Mouse (Mus musculus): ENCODE results near the gene Fosl1. TPM values are rescaled to one million over a fixed set of nuclear protein-coding genes. Genes with fewer than 3 reads are reported as not detected.

Fosl1 gene
- polyA plus RNA-seq, 1 experiment: 15.4 TPM

DNA sequence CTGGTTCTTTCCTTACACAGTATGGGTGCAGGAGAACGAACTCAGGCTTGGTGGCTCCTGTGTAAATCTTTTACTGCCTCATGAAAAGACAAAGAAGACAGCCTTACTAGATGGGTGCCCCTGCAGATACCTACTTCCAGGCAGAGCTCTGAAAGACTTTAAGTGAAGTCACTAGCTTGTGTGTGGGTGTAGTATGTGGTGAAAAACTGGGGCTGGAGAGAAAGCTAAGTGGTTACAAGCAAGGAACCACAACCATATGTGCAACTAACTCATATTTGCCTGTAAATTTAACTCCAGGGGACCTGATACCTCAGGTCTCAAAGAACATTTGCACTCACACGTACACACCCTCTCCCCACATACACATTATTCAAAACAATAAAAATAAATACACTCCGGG lies 12.5 kb downstream of the Fosl1 start:
- Histone ChIP-seq H3ac (ENCODE audit: control insufficient read depth, insufficient read length) (peak overlapping the region; percentile 72), H3K4me2 (ENCODE audit: low read depth) (peak overlapping the region; percentile 96), H3K27me3 (ENCODE audit: control insufficient read depth, insufficient read depth, insufficient read length) (no peaks in the 10 kb centered on the region), H3K4me3 (peak overlapping the region; percentile 94), H3K79me2 (ENCODE audit: control insufficient read depth, insufficient read depth) (peaks cover 34% of the 10 kb centered on the region), H3K36me3 (ENCODE audit: control insufficient read depth, insufficient read depth) (peaks cover 6% of the 10 kb centered on the region)
- TF ChIP-seq CEBPB (IDR thresholded peaks at IDR 0.05; ENCODE audit: insufficient read depth, poor library complexity, severe bottlenecking): no peak
- TF ChIP-seq POLR2A (IDR thresholded peaks at IDR 0.05; ENCODE audit: insufficient read length, low read depth): no peak
- TF ChIP-seq SRF (IDR thresholded peaks at IDR 0.05; ENCODE audit: control insufficient read depth, insufficient read length, low read depth): no peak
- no peak for TF ChIP-seq TCF12 (IDR thresholded peaks at IDR 0.05; ENCODE audit: insufficient read depth, poor library complexity, severe bottlenecking)
- no peak for TF ChIP-seq MYOG (IDR thresholded peaks at IDR 0.05; ENCODE audit: control insufficient read depth in 1 of 3, insufficient read depth in 1 of 3, insufficient read length in 2 of 3, low read depth in 2 of 3)
- TF ChIP-seq MYOD1 (IDR thresholded peaks at IDR 0.05; ENCODE audit: control insufficient read depth in 1 of 3, insufficient read length in 2 of 3, low read depth in 2 of 3): no peak
- no peak for TF ChIP-seq USF1 (IDR thresholded peaks at IDR 0.05; ENCODE audit: low read depth)

DNA sequence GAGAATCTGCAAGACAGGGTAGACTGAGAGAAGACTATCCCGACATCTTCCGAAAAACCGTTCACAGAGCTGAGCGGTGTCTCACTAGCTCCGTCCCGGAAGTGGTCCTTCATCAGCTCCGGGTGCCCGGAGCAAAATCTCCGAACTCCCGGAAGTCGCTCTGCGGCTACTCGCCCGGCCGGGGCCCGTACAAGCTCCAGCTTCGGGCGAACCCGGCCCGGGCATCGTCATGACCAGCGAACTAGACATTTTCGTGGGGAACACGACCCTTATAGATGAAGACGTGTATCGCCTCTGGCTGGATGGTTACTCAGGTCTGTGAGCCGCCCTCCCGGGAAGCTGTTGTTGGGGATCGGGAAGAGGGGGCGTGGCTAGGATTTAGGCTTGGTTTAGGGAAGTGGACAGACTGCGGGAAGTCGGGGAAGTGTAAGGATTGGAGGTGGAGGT lies 13.1 kb downstream of the Fosl1 start, which contains the start of gene Fibp:
Fibp (plus strand) TSS at position 151 of the 447 bp plus-strand sequence.
- TF ChIP-seq MYOG (IDR thresholded peaks at IDR 0.05; ENCODE audit: control insufficient read depth in 1 of 3, insufficient read depth in 1 of 3, insufficient read length in 2 of 3, low read depth in 2 of 3) (no peak), POLR2AphosphoS2 (IDR thresholded peaks at IDR 0.05; ENCODE audit: insufficient read length, low read depth) (peak; percentile 83), POLR2A (IDR thresholded peaks at IDR 0.05; ENCODE audit: insufficient read length, low read depth) (peak; percentile 81), MYOD1 (IDR thresholded peaks at IDR 0.05; ENCODE audit: control insufficient read depth in 1 of 3, insufficient read length in 2 of 3, low read depth in 2 of 3) (no peak), E2F4 (IDR thresholded peaks at IDR 0.05; ENCODE audit: insufficient read depth) (no peak)
- Histone ChIP-seq H3K4me2 (ENCODE audit: low read depth) (peak within 1 kb of the TSS; percentile 96), H3K4me3 (peak within 1 kb of the TSS; percentile 94)

DNA sequence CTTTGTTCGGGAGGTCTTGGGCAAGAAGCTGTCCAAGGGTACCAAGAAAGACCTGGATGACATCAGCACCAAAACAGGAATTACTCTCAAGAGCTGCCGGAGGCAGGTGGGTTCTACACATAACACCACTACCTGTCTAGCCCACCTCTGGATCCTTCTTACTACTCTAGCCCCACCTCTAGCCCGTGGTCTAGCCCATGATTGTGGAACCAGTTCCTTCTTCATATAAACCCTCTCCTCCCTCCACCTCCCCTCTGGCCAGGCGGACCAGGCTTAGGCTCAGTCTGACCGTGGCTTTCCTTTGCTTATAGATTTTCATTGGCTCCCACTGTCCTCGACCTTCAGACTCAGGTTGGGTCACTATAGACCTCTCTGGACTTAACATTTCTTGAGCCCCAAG lies 14.1 kb downstream of the Fosl1 start:
- Histone ChIP-seq H3K27me3 (ENCODE audit: control insufficient read depth, insufficient read depth, insufficient read length) (no peaks in the 10 kb centered on the region), H3ac (ENCODE audit: control insufficient read depth, insufficient read length) (peak overlapping the region; percentile 72), H3K36me3 (ENCODE audit: control insufficient read depth, insufficient read depth) (peaks cover 18% of the 10 kb centered on the region), H3K4me3 (peak overlapping the region; percentile 94), H3K79me2 (ENCODE audit: control insufficient read depth, insufficient read depth) (peaks cover 18% of the 10 kb centered on the region), H3K4me2 (ENCODE audit: low read depth) (peak overlapping the region; percentile 84)
- TF ChIP-seq MYOD1 (IDR thresholded peaks at IDR 0.05; ENCODE audit: control insufficient read depth in 1 of 3, insufficient read length in 2 of 3, low read depth in 2 of 3) (no peak), MYOG (IDR thresholded peaks at IDR 0.05; ENCODE audit: control insufficient read depth in 1 of 3, insufficient read depth in 1 of 3, insufficient read length in 2 of 3, low read depth in 2 of 3) (no peak), MAX (IDR thresholded peaks at IDR 0.05; ENCODE audit: low read depth) (no peak), SRF (IDR thresholded peaks at IDR 0.05; ENCODE audit: control insufficient read depth, insufficient read length, low read depth) (no peak), E2F4 (IDR thresholded peaks at IDR 0.05; ENCODE audit: insufficient read depth) (no peak), POLR2AphosphoS2 (IDR thresholded peaks at IDR 0.05; ENCODE audit: insufficient read length, low read depth) (no peak)

More for the DNA sequence above, 13.1 kb downstream of the Fosl1 start, which contains the start of gene Fibp:
- no peaks in the 10 kb centered on the region for H3K27me3 ChIP-seq (ENCODE audit: control insufficient read depth, insufficient read depth, insufficient read length)
- peaks cover 12% of the 10 kb centered on the region for H3K36me3 ChIP-seq (ENCODE audit: control insufficient read depth, insufficient read depth)
- peak within 1 kb of the TSS; percentile 72 for H3ac ChIP-seq (ENCODE audit: control insufficient read depth, insufficient read length)
- peaks cover 28% of the 10 kb centered on the region for H3K79me2 ChIP-seq (ENCODE audit: control insufficient read depth, insufficient read depth)

DNA sequence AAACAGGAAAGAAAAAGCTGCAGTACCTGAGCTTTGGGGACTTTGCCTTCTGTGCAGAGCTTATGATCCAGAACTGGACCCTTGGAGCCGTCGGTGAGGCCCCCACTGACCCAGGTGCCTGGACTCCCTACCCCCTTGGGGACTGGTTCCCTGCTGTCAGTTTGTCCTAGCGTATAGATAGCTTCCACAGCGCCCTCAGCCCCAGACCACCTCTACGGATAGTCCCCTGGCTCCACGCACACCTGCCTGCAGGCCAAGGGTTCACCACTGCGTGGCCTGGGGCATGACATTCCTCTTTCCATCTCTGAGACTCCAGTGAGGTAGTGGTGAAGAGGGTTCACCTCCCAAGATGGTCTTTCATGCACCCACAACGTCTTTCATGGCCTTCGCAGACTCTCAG lies 15.9 kb downstream of the Fosl1 start:
- no peak overlapping the region for H3K4me2 ChIP-seq (ENCODE audit: low read depth)
- H3K36me3 ChIP-seq (ENCODE audit: control insufficient read depth, insufficient read depth): peaks cover 24% of the 10 kb centered on the region

DNA sequence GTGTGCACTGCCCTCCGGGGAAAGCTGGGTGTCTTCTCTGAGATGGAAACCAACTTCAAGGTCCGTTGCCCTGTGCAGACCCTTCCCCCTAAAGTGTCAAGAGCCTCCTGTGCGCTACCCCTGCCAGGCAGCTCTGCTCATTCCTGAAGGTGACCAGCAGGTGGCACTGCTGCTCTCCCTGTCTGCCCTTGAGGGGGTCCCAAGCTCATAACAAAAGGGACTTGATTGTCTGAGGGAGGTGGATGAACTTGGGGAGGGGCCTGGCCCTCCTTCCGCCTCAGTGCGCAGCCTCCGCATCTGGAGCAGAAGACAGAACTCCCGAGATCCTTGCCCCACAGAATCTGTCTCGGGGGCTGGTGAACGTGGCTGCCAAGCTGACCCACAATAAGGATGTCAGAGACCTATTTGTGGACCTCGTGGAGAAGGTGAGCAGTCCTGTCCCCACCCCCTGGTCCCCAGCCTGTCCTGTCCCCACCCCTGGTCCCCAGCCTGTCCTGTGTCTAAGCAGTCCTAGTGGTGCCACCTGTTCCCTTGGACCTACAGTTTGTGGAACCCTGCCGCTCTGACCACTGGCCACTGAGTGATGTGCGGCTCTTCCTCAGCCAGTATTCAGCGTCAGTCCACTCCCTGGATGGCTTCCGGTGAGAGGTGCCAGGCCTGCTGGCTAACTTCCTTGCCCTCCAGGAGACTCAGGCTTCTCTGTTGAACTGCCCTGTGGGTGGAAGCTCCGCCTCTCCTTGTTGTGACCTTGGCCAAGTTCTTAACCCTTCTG lies 16.6 kb downstream of the Fosl1 start:
- no peak overlapping the region for H3K4me3 ChIP-seq

More for the DNA sequence above, 15.9 kb downstream of the Fosl1 start:
- H3K4me3 ChIP-seq: no peak overlapping the region
- no peaks in the 10 kb centered on the region for H3K27me3 ChIP-seq (ENCODE audit: control insufficient read depth, insufficient read depth, insufficient read length)
- TF ChIP-seq USF1 (IDR thresholded peaks at IDR 0.05; ENCODE audit: low read depth) (no peak), MYOG (IDR thresholded peaks at IDR 0.05; ENCODE audit: control insufficient read depth in 1 of 3, insufficient read depth in 1 of 3, insufficient read length in 2 of 3, low read depth in 2 of 3) (no peak), CEBPB (IDR thresholded peaks at IDR 0.05; ENCODE audit: insufficient read depth, poor library complexity, severe bottlenecking) (no peak), MYOD1 (IDR thresholded peaks at IDR 0.05; ENCODE audit: control insufficient read depth in 1 of 3, insufficient read length in 2 of 3, low read depth in 2 of 3) (no peak), SRF (IDR thresholded peaks at IDR 0.05; ENCODE audit: control insufficient read depth, insufficient read length, low read depth) (no peak), TCF12 (IDR thresholded peaks at IDR 0.05; ENCODE audit: insufficient read depth, poor library complexity, severe bottlenecking) (no peak), REST (IDR thresholded peaks at IDR 0.05; ENCODE audit: insufficient read depth, insufficient read length) (no peak), MAX (IDR thresholded peaks at IDR 0.05; ENCODE audit: low read depth) (no peak), E2F4 (IDR thresholded peaks at IDR 0.05; ENCODE audit: insufficient read depth) (no peak), POLR2A (IDR thresholded peaks at IDR 0.05; ENCODE audit: insufficient read length, low read depth) (no peak), POLR2AphosphoS2 (IDR thresholded peaks at IDR 0.05; ENCODE audit: insufficient read length, low read depth) (no peak), TCF3 (IDR thresholded peaks at IDR 0.05; ENCODE audit: insufficient read length, low read depth) (no peak)
- peaks cover 16% of the 10 kb centered on the region for H3K79me2 ChIP-seq (ENCODE audit: control insufficient read depth, insufficient read depth)
- no peak overlapping the region for H3ac ChIP-seq (ENCODE audit: control insufficient read depth, insufficient read length)

More for the DNA sequence above, 16.6 kb downstream of the Fosl1 start:
- H3ac ChIP-seq (ENCODE audit: control insufficient read depth, insufficient read length): no peak overlapping the region
- no peaks in the 10 kb centered on the region for H3K27me3 ChIP-seq (ENCODE audit: control insufficient read depth, insufficient read depth, insufficient read length)
- peaks cover 24% of the 10 kb centered on the region for H3K36me3 ChIP-seq (ENCODE audit: control insufficient read depth, insufficient read depth)
- H3K79me2 ChIP-seq (ENCODE audit: control insufficient read depth, insufficient read depth): peaks cover 16% of the 10 kb centered on the region
- no peak overlapping the region for H3K4me2 ChIP-seq (ENCODE audit: low read depth)
- TF ChIP-seq REST (IDR thresholded peaks at IDR 0.05; ENCODE audit: insufficient read depth, insufficient read length): no peak
- no peak for TF ChIP-seq MYOD1 (IDR thresholded peaks at IDR 0.05; ENCODE audit: control insufficient read depth in 1 of 3, insufficient read length in 2 of 3, low read depth in 2 of 3)
- no peak for TF ChIP-seq POLR2AphosphoS2 (IDR thresholded peaks at IDR 0.05; ENCODE audit: insufficient read length, low read depth)
- TF ChIP-seq USF1 (IDR thresholded peaks at IDR 0.05; ENCODE audit: low read depth): no peak
- no peak for TF ChIP-seq TCF3 (IDR thresholded peaks at IDR 0.05; ENCODE audit: insufficient read length, low read depth)
- no peak for TF ChIP-seq MYOG (IDR thresholded peaks at IDR 0.05; ENCODE audit: control insufficient read depth in 1 of 3, insufficient read depth in 1 of 3, insufficient read length in 2 of 3, low read depth in 2 of 3)
- no peak for TF ChIP-seq CEBPB (IDR thresholded peaks at IDR 0.05; ENCODE audit: insufficient read depth, poor library complexity, severe bottlenecking)
- TF ChIP-seq TCF12 (IDR thresholded peaks at IDR 0.05; ENCODE audit: insufficient read depth, poor library complexity, severe bottlenecking): no peak
- TF ChIP-seq POLR2A (IDR thresholded peaks at IDR 0.05; ENCODE audit: insufficient read length, low read depth): no peak
- no peak for TF ChIP-seq MAX (IDR thresholded peaks at IDR 0.05; ENCODE audit: low read depth)
- no peak for TF ChIP-seq E2F4 (IDR thresholded peaks at IDR 0.05; ENCODE audit: insufficient read depth)
- no peak for TF ChIP-seq SRF (IDR thresholded peaks at IDR 0.05; ENCODE audit: control insufficient read depth, insufficient read length, low read depth)

All from myocyte (in vitro differentiated cells).